Mouse (Mus musculus) C2C12 (cell line): ENCODE data around the gene Hormad1.

ENCODE experiments used
- CTCF ChIP-seq: IDR thresholded peaks from one replicate; pipeline ENCODE4 v1.5.1; 2011; ENCODE audit not compliant: control insufficient read depth, insufficient read depth, insufficient read length
- MYOD1 ChIP-seq: IDR thresholded peaks from one replicate; pipeline ENCODE4 v1.6.1; 2011; ENCODE audit warnings: low read depth; ENCODE audit not compliant: control insufficient read depth, insufficient read length

DNA sequence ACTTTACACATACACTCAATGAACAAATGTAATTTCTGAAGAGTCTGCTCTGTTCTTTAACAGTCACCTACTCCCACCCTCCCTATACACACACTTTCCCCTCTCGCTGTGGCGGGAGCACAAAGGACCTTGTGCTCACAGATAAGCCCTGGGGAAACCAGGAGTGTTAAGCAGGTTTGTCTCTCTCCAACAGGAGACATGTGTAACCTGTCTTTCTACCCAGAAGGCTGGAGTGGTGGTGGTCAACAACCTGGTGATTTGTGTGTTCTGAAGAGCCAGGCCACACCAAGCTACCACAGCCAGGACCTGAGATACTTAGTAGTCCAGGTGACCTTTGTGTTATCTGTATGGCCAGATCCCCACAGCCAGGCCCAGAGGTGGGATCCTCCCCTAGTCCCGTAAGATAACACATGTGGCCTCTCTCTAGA, 42.8 kb upstream of the Hormad1 start:
- TF ChIP-seq CTCF: no peak
- TF ChIP-seq MYOD1: no peak
